Mouse (Mus musculus) intestine, embryonic 14.5 days (tissue): ENCODE measurements at regions not wholly inside any gene's neighbourhood (a gene's known extent, or its start where the extent isn't known, plus 50 kb on each side); places are given as distances from the start of the nearest gene placed in this dataset.
"Not testable (repeated sequence)": the region's sequence is repeated elsewhere in the genome, so short reads cannot be mapped to it uniquely, and the experiment has no call there.

Source experiments
- ATAC-seq: fragments of 200-750 bp; cut with Nextera tagmentation; replicated peaks from 2 replicates; pipeline ENCODE4 v1.8.0; 2017; ENCODE audit warnings: low read depth, moderate number of reproducible peaks, moderate TSS enrichment, moderate library complexity; ENCODE audit not compliant: low FRiP score, low TSS enrichment
- DNase-seq: peaks from one replicate; pipeline ENCODE4 v3.0.0-alpha.2; 2018; ENCODE audit warnings: low spot score
- H3K27ac ChIP-seq: fragments of 300-500 bp; sonication (generic); 2 replicates; pipeline ENCODE4 v1.5.1; 2014; ENCODE audit warnings: low read depth, mild to moderate bottlenecking, control low read depth
- H3K27me3 ChIP-seq: fragments of 300-500 bp; sonication (generic); replicated peaks from 2 replicates; pipeline ENCODE4 v1.6.1; 2014; ENCODE audit warnings: low read length, control low read depth; ENCODE audit not compliant: control insufficient read depth, insufficient read depth
- H3K36me3 ChIP-seq: fragments of 300-500 bp; sonication (generic); 2 replicates; pipeline ENCODE4 v1.6.1; 2014; ENCODE audit warnings: low read length, control low read depth; ENCODE audit not compliant: control insufficient read depth, insufficient read depth
- H3K4me1 ChIP-seq: fragments of 300-500 bp; sonication (generic); replicated peaks from 2 replicates; pipeline ENCODE4 v1.6.1; 2014; ENCODE audit warnings: low read length, control low read depth, mixed read lengths; ENCODE audit not compliant: control insufficient read depth, insufficient read depth
- H3K4me2 ChIP-seq: fragments of 300-500 bp; sonication (generic); 2 replicates; pipeline ENCODE4 v1.6.1; 2014; ENCODE audit warnings: low read length
- H3K4me3 ChIP-seq: fragments of 300-500 bp; sonication (generic); 2 replicates; pipeline ENCODE4 v1.5.1; 2014; ENCODE audit warnings: low read depth, low read length, control low read depth, mixed read lengths
- H3K9ac ChIP-seq: fragments of 300-500 bp; sonication (generic); 2 replicates; pipeline ENCODE4 v1.6.1; 2014; ENCODE audit warnings: mild to moderate bottlenecking, low read length
- H3K9me3 ChIP-seq: fragments of 300-500 bp; sonication (generic); 2 replicates; pipeline ENCODE4 v1.6.1; 2016; ENCODE audit warnings: low read length, control low read depth; ENCODE audit not compliant: control insufficient read depth
- WGBS: fragments of 180-500 bp; shearing (Covaris S2); extraction: QIAGEN DNeasy Blood & Tissue Kit; methylation state at CpG from one replicate; pipeline ENCODE4 v1.1.7; 2014; 5-methylcytosine and 5-hydroxymethylcytosine counted together

DNA sequence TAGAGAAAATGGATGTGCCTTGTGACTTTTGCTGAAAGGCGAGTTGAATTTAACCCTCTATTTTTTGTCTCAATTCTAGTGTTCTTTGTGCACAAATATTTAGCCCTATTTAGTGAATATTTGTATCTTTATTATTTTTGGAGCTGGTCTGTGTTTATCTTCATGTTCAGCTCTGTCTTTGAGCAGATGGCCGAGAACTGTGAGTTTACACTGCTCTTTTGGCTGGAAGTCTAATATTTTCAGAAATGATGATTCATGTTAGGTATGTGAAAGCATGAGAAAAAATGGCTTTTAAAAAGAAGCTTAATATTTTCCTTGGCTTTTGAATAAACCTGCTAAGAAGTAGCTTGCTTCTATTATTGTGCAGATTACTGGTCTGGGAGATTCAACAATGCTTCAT is 505.4 kb downstream of the Sema5a start:
- ATAC-seq: no peak
- no peak overlapping the region for H3K4me3 ChIP-seq
- H3K9me3 ChIP-seq: no peaks in the 10 kb centered on the region
- no peak overlapping the region for H3K4me2 ChIP-seq
- no peak overlapping the region for H3K9ac ChIP-seq
- H3K4me1 ChIP-seq: no peaks in the 10 kb centered on the region
- WGBS: 57% methylated on average over 2 of the region's 2 CpGs
- H3K27ac ChIP-seq: no peak overlapping the region
- no peaks in the 10 kb centered on the region for H3K27me3 ChIP-seq
- H3K36me3 ChIP-seq: no peaks in the 10 kb centered on the region
- DNase-seq: no peak

DNA sequence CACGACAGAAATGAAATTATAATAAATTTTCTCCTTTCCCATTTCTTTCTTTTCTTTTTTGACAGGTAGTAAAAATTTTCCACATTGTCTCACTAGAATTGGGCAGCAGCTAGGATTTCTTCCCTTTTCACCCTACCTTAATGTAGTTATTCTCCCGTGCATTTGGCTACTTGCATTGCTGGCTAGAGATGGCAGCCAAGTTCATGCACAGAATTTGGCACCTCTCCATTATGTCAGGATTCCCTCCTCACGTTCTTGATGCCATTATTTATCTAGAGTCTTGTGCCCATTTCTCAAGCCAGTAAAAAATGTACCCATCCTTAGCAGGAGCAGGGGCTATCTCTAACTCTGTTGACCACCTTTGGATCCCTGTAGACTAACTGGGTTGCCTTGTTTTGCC is 507.4 kb downstream of the Sema5a start:
- H3K4me2 ChIP-seq: no peak overlapping the region
- ATAC-seq (no peak), DNase-seq (no peak)
- H3K27me3 ChIP-seq: no peaks in the 10 kb centered on the region
- H3K9ac ChIP-seq: no peak overlapping the region
- no peak overlapping the region for H3K4me3 ChIP-seq
- H3K9me3 ChIP-seq: no peaks in the 10 kb centered on the region
- no peaks in the 10 kb centered on the region for H3K4me1 ChIP-seq
- H3K36me3 ChIP-seq: no peaks in the 10 kb centered on the region
- no peak overlapping the region for H3K27ac ChIP-seq
- 51% methylated on average over 3 of the region's 3 CpGs for WGBS

DNA sequence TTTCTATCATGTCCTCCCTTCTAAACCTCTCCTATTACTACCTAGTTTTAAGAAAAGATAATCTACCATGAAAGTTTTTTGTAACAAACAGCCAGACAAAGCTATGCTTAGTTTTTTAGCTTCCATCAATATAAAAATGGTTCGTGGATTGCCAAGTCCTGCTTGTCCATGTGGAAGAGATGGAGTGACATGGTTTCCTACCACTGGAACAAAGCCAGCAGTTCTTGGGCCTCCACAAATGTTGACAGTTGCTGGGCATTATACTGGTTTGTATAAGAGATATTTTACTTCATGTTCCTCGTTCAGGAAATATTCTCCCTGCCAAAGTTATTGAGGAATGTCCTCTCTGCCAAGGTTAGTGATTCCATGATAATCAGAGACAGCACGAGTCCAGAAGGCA is 515.5 kb downstream of the Sema5a start:
- H3K9ac ChIP-seq: no peak overlapping the region
- no peak overlapping the region for H3K4me2 ChIP-seq
- H3K9me3 ChIP-seq: no peaks in the 10 kb centered on the region
- no peaks in the 10 kb centered on the region for H3K36me3 ChIP-seq
- H3K27me3 ChIP-seq: no peaks in the 10 kb centered on the region
- 73% methylated on average over 3 of the region's 3 CpGs for WGBS
- no peak overlapping the region for H3K4me3 ChIP-seq
- ATAC-seq: no peak
- no peak for DNase-seq
- no peak overlapping the region for H3K27ac ChIP-seq
- no peaks in the 10 kb centered on the region for H3K4me1 ChIP-seq

DNA sequence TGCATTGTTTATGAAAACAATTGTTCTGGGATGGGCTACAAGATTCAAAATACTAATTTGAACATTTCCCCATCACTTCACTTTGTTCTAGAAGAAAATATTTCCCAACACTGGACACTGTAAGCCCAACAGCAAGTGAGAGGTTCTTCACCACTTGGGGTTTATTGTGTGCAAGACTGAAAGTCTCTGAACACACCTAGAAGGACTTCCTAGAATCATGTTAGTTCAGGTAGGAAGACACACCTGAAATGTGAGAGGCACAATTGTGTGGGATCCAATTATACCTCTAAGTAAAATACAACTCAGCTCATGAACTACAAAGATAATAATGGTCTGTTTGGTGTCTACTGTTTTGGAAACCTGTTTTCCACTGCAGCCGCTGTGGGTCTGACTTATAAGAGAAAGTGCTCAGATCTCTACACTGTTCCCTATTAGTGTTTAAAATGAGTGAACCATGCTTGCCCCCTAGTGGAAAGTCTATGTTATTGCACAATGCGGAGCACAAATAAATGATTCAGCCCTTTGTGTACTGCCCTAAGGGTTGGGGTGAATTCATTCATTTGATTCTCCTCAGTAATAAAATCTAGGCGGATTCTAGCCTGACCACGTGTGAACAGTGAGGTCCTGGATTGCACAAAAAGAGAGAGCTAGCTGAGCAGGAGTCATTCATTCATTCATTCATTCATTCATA is 521.5 kb downstream of the Sema5a start:
- H3K9me3 ChIP-seq: no peaks in the 10 kb centered on the region
- ATAC-seq (peak; percentile 70; the same call in 1 of the 2 replicates), DNase-seq (no peak)
- no peak overlapping the region for H3K27ac ChIP-seq
- H3K9ac ChIP-seq: no peak overlapping the region
- no peak overlapping the region for H3K4me3 ChIP-seq
- no peaks in the 10 kb centered on the region for H3K27me3 ChIP-seq
- H3K36me3 ChIP-seq: no peaks in the 10 kb centered on the region
- no peaks in the 10 kb centered on the region for H3K4me1 ChIP-seq
- 9% methylated on average over 4 of the region's 4 CpGs for WGBS
- H3K4me2 ChIP-seq: no peak overlapping the region

DNA sequence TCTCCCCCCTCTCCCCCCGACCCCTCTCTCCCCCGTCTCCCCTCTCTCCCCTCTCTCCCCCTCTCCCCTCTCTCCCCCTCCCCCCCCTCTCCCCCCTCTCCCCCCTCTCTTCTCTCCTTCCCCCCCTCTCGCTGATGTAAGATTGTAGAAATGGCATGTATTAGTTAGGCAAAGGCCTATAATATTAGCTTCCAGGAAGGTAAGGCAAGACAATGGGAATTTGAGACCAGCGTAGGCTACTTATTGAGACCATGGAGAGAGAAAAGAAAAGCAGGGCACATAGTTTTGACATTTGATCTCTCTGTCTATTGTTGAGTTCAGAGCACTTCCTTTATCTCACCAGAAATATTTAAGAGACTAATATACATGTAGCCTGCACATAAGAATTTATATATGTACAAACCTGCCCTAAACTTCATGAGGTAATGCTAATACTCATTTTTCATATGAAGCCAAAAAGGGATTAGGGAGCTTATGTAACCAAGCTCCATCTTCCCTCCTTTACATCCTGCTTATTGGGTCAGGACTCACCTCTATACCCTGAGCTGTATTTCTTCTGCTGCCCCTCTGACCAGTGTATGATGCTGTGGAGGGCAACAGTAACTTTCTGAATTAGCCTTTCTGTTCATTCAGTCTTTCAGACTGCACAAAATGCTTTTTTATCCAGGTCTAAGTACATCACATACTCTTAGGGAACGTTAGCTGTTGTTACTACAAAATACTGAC is 522.3 kb downstream of the Sema5a start:
- no peak overlapping the region for H3K9ac ChIP-seq
- H3K4me3 ChIP-seq: no peak overlapping the region
- H3K27me3 ChIP-seq: no peaks in the 10 kb centered on the region
- 73% methylated on average over 2 of the region's 5 CpGs for WGBS
- ATAC-seq (no peak), DNase-seq (no peak)
- H3K4me2 ChIP-seq: no peak overlapping the region
- no peaks in the 10 kb centered on the region for H3K4me1 ChIP-seq
- no peaks in the 10 kb centered on the region for H3K36me3 ChIP-seq
- H3K27ac ChIP-seq: no peak overlapping the region
- H3K9me3 ChIP-seq: no peaks in the 10 kb centered on the region

DNA sequence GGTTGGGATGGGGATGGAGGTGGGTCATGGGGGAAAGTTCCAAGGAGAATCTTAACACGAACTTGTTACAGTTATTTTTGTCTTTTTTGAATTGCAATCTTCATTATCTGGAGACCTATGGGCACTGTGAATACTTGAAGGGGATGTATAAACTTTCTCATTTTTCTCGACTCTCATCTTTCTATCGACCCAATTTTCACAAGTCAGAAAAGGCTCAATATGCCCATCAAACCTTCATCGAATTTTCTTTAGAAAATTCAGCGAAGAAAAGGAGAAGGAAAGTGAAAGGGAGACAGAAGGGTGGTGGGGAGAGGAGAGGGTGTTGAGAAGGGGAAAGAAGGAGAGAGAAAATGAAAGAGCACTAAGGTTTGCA is 533.6 kb downstream of the Sema5a start:
- Histone ChIP-seq H3K4me3 (peak overlapping the region; percentile 65; the same call in 1 of the 2 replicates), H3K4me2 (peak overlapping the region; percentile 53; the same call in 1 of the 2 replicates)
- H3K27me3 ChIP-seq, H3K36me3 ChIP-seq, ATAC-seq, H3K27ac ChIP-seq, H3K4me1 ChIP-seq, DNase-seq, H3K9me3 ChIP-seq, H3K9ac ChIP-seq: not testable (repeated sequence)
- WGBS: 22% methylated on average over 5 of the region's 5 CpGs

DNA sequence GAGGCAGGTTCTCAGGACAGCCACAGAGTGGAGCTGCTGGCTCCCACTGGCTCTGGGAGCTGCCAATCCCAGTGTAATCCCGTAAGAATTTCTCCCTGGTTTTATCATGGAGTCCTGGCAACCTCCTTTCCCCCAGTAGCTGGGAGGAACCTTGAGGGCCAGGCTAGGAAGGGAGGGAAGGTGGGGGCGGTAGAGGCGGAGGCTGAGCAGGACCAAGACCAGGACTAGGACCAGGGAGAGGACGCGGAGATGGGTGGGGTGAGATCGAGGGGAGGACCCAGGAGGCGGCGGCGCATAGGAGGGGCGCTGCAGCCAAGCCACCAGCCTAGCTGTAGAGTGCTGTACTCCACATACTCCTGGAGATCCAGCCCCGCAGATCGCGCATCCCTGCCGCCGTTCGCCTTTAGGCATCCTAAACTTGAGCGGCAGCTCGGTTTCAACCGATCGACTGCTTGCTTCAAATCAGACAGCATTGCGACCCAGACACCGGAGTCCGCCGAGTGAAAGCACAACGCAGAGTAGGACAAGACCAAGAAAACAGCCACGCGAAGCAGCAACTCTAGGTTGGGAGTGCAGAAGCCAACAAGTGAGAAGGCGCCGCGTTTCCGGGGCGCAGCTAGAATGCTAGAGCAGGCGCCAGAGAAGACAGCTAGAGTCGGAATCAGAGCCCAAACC is 534.1 kb downstream of the Sema5a start:
- not testable (repeated sequence) for H3K27me3 ChIP-seq, H3K9me3 ChIP-seq, H3K4me1 ChIP-seq, H3K36me3 ChIP-seq
- Histone ChIP-seq H3K9ac (peak overlapping the region; percentile 63), H3K4me3 (peak overlapping the region; percentile 65), H3K27ac (peak overlapping the region; percentile 74), H3K4me2 (peak overlapping the region; percentile 53)
- ATAC-seq: peak; percentile 97
- peak; percentile 91 for DNase-seq
- WGBS: under 1% methylated on average over 32 of the region's 34 CpGs

DNA sequence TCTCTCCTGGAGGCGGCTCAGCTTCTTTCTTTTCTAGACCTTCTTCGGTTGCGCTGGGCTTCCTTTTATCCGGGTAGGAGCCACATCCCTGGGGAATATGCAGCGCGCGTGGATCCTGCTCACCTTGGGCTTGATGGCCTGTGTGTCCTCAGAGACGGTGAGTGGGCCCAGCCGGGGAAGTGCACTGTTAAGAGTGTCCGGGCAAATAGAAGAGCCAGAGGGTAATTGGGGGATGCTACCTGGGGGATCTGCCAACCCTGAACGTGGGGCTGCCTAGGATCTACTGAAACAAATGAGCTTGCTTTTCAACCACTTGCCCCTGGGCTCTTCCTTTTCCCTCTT is 534.6 kb downstream of the Sema5a start:
- H3K27me3 ChIP-seq, DNase-seq, H3K4me1 ChIP-seq, H3K36me3 ChIP-seq, H3K9me3 ChIP-seq: not testable (repeated sequence)
- peak overlapping the region; percentile 53 for H3K4me2 ChIP-seq
- peak overlapping the region; percentile 65 for H3K4me3 ChIP-seq
- H3K9ac ChIP-seq: peak overlapping the region; percentile 63
- WGBS: 2% methylated on average over 11 of the region's 11 CpGs
- ATAC-seq: peak; percentile 35
- peak overlapping the region; percentile 74 for H3K27ac ChIP-seq
